Mouse (Mus musculus) ZHBTc4 (cell line): Measurements from ENCODE around the gene Ltv1.

Experiments used
- DNase-seq: peaks from one replicate; pipeline ENCODE4 v3.0.0-alpha.2; 2011; ENCODE audit warnings: low read depth, low spot score

The Ltv1 gene

DNA sequence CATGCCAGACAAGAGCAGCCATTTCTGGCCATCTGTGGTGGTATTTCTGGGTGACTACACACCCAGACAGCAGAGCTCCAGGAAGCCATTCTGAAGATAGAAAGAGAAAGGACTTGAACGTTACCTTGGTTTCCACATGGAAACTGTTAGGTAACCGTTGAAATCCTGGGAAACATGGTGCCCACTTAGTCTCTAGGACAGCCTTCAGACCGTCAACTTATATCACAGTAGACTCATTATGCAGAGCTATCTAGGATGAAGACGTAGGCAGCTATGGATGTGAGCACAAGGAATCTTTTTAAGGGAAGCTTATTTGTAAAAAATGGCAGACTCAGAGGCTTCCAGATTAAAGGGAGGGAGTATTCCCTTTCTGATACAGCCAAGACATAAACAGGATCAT is 59.1 kb downstream of the Ltv1 start:
- DNase-seq: no peak
